Mouse (Mus musculus): ENCODE measurements around the gene Gtf3c3.

- no peak for TF ChIP-seq GATA1 (IDR thresholded peaks at IDR 0.05; ENCODE audit: borderline replicate concordance, low read length)
- no peak for TF ChIP-seq FLI1 (IDR thresholded peaks at IDR 0.05; ENCODE audit: low read length)
Measured at GRCm38 (mm10) chr1:54384221-54384620, 54.5 kb downstream of the Gtf3c3 start.
